Mouse (Mus musculus) lung, postnatal 14 days (tissue): ENCODE data around the gene Ifrd2.
A peak's percentile ranks its signal among the peaks of the same experiment; 100 is the strongest.

ENCODE experiments used
- DNase-seq: peaks from one replicate; pipeline ENCODE4 v3.0.0; 2021

The Ifrd2 gene

GRCm38 (mm10) chr9:107586974-107587832 is at the start of gene Ifrd2:
TSS of gene Ifrd2 (plus strand) at chr9:107587642.
- DNase-seq: peak; percentile 95

GRCm38 (mm10) chr9:107538231-107538630 is 49.2 kb upstream of the Ifrd2 start:
- no peak for DNase-seq

DNA sequence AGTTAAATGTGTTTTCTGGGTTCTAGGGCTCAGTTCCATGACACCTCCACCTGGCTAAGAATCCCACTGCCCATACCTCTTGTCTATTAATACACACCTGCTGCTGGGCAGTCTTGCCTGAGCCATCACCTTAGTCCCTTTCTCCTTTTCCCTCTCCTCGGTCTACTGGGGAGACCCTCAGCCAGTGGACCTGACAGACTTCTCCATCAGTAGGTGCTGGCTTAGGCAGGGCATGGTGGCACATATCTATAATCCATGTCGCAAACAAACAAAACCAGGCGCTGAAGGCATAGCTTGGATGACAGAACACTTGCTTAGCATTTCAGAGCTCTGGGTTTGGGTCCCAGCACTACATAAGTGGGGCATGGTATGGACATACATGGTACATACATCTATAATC is 48.7 kb upstream of the Ifrd2 start:
- DNase-seq: no peak

DNA sequence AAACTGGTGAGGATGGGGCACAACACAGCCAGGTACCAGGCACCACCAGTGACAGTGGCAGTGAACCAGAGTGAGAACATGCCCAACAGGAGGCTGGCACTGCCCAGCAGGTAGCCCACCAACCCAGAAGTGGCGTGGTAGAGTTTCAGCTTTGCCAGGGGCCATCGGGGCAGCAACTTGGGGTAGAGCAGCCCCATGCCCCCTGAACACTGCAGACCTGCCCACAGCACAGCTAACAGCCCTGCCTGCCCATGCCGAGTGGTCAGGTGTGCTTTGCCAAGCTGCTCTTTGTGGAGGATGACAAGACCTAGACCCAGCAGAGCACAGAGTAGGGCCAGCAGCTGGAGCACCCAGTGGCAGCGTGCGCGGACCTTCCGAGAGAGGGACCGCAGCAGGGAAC is 47.5 kb upstream of the Ifrd2 start:
- DNase-seq: no peak

- no peak for DNase-seq
These were observed 47.0 kb upstream of the Ifrd2 start for GRCm38 (mm10) chr9:107540420-107540819.

- DNase-seq: no peak
These were observed 46.4 kb upstream of the Ifrd2 start for GRCm38 (mm10) chr9:107541005-107541404.

DNA sequence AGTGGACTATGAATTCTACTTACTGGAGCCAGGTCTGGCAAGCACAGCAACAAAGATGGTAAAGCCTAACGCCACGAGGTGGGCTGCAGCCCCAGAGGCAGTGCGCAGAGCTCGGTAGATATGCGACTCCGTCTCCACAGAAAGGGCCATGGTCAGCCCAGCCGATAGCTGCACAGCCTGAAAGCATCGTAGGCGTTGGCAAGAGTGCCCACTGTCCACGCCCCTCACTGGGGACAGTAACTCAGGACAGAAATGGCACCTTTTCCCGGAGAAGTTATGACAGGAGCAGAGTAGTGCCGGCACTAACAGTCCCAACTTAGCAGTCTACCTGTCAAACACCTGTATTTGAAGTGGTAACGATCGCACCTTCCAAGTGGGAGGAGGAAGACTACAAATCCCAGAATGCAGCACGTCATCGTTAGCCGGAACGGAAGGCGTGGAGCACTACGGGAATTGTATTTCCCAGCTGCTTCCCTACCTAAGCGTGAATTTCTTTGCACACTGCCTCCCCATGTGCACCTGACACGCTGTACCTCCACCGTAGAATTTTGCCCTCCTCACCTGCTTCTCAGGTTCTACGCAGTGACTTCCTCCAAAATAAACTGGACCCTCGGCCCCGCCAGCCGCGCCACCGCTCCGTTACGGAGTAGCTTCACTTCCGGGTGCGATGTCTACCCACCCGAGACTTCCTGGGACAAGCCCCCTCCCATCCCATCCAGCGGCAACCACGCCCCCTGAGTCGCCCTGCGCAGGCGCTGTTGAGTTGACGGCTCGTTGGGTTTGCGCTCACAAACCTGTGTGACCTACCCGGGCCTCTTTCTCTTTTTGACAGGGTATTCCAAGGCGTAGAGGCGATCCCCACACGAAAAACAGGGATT is 45.7 kb upstream of the Ifrd2 start, which contains the start of the genes Cyb561d2 and Nprl2:
Cyb561d2 (minus strand) TSS at position 720 of the 878 bp plus-strand sequence.
Nprl2 (plus strand) TSS at position 753 of the 878 bp plus-strand sequence.
- peak; percentile 95 for DNase-seq

- DNase-seq: no peak
These were observed 45.1 kb upstream of the Ifrd2 start for GRCm38 (mm10) chr9:107542352-107542686.

- no peak for DNase-seq
These were observed 44.7 kb upstream of the Ifrd2 start for GRCm38 (mm10) chr9:107542721-107543120.

GRCm38 (mm10) chr9:107543299-107543698 is 44.1 kb upstream of the Ifrd2 start:
- no peak for DNase-seq

- DNase-seq: no peak
These were observed 43.2 kb upstream of the Ifrd2 start for GRCm38 (mm10) chr9:107544196-107544700.

DNA sequence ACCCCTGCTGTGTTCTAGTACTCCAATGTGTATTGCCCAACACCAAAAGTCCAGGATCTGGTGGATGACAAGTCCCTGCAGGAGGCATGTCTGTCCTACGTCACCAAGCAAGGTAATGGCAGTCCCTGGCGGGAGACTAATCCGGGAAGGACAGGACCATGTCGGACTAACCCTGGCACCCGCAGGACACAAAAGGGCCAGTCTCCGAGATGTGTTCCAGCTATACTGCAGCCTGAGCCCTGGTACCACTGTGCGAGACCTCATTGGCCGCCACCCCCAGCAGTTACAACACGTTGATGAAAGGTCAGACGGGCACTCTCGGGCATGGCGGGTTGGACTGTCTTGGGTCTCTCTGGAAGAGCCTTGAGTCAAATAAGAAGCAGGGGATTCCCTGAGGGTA is 42.7 kb upstream of the Ifrd2 start:
- no peak for DNase-seq

- DNase-seq: no peak
These were observed 42.2 kb upstream of the Ifrd2 start for GRCm38 (mm10) chr9:107545199-107545598.

DNA sequence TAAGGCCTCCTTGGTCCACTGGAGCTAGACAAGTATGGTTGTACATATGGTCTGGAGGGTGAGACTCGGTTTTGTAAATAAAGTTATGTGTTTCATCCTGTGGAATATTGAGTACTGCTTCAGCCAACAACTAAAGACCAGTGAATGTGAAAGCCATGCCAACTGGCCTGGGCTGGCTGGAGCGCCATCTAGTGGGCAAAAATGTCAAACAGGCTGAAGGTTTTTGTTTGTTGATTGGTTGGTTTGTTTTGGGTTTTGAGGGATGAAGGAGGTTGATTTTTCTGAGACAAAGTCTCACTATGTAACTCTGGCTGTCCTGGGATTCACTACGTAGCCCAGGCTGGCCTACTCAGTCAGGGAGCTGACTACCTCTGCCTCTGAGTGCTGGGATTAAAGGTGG is 41.8 kb upstream of the Ifrd2 start:
- DNase-seq: peak; percentile 84

DNA sequence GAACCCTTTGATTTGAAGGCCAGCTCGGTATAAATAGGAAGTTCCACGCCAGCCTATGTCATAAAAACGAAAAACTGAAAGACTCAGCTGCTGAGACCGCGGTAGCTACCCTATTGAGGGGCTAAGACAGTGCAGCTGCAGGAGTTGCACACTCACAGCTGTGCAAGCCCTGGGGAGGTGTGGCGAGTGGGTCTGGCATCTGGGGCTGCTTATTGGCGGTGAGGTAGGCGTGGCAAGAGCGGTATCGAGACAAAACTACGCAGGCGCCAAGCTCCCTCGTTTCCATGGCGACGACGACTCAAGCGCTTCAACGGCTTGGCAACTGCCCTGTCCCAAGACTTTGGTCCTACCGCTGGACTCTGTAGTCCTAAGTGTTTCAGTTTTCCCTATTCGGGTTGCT is 40.4 kb upstream of the Ifrd2 start, which contains the start of gene Zmynd10:
Zmynd10 (plus strand) TSS at position 273 of the 400 bp plus-strand sequence.
- DNase-seq: peak; percentile 92

GRCm38 (mm10) chr9:107547957-107548356 is 39.5 kb upstream of the Ifrd2 start:
- DNase-seq: no peak

GRCm38 (mm10) chr9:107548820-107549219 is 38.6 kb upstream of the Ifrd2 start:
- no peak for DNase-seq

DNA sequence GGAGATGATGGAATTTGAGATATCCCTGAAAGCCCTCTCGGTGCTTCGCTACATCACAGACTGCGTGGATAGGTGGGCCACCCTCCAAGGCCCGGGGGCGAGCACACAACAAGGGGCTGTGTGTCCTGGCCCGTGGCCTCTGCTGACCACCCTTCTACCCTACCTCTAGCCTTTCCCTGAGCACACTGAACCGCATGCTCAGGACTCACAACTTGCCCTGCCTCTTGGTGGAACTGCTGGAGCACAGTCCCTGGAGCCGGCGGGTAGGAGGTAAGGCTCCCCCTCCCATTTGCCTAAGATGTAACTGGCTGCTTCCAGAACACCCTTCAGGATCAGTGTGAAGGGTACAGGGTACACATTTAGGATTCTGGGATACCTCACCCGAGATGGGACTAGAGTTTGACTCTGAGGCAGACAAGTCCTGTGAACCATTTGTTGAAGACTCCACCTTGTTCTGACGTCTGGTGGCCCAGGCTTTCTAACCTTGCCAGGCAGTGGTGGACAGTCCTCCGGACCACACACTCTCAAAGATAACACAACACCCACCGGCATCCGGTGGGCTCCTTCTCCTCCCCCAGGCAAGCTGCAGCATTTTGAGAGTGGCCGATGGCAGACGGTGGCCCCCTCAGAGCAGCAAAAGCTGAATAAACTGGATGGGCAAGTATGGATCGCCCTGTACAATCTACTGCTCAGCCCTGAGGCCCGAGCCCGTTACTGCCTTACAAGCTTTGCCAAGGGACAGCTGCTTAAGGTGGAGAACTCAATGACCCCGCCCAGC is 38.0 kb upstream of the Ifrd2 start:
- no peak for DNase-seq

- DNase-seq: no peak
These were observed 36.8 kb upstream of the Ifrd2 start for GRCm38 (mm10) chr9:107550491-107551116.

- peak; percentile 68 for DNase-seq
These were observed 36.1 kb upstream of the Ifrd2 start, which contains the start of gene Rassf1 for GRCm38 (mm10) chr9:107551117-107551889. TSS of gene Rassf1 (plus strand) at chr9:107551555.

DNA sequence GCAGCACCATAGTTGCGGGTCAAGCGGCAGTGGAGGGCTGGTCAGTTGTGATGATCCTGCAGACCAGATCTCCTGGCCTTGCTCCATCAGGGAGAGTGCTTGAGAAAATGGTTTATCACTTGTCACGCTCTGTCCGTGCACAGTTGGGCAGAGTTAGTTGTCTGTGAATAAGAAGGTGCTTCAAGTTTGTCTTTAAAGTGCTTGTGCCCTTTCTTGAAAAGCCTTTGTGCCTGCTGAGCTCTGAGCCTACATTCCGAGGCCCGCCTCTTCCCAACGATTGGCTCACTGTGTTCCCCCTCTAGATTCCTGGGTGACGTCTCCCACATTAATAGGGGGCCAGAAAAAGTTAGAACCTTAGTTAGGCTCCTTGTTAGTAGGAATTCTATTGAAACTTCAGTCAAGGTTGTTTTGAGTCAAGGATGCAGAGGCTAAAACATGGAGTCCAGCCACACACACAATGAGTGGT is 35.5 kb upstream of the Ifrd2 start:
- DNase-seq: no peak
